In the genomic region with DNA sequence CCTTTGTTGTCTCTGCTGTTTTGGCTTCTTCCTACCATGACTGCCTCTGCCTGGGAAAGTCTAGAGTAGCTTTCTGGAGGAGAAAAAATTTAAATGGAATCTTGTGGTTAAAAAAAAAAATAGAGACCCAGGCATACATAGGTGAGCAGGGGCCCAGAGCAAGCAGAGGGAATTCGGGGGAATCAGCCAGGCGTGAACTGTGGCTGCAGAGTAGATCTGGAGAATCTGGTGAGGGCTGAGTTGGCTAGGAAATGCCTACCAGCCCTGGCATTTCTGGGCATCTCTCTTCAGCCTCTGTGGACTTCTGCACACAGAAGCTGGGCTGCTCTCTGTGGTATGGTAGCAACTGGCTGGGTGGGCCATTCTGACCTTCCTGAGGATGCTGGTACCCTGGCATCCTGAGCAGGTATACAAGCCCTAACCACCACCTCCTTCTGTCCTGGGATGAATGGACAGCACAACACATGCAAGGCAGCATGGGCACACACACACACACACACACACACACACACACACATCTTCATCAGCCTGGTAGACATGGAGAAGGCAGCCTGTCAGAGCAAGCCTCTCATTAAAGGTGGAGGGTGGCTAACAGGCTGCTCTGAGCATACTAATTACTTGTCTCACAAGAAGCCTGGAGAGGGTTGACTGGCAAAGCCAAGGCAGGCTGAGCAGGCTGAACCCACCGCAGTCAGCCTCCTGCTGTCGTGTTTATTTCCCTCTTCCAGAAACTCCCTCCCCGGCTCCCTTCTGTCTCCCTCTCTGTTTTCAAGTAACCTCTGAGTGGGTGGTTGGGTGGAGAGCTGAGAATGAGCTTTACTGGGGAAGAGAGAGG, we compare ENCODE assay signal across 9 mouse cellular contexts. TPM values are rescaled to one million over a fixed set of nuclear protein-coding genes. Genes with fewer than 3 reads are reported as not detected.
DNase-seq lines count a peak whose midpoint lies in the region; ATAC-seq and TF ChIP-seq lines count a peak whose summit lies in the region.
"Had no signal": no experiment of that assay in that cellular context is flagged by ENCODE, and none has a peak within 500 bp of the region (broad histone marks: within the 10 kb centered on the region; RNA-seq: fewer than 3 reads in every experiment).

No protein-coding gene starts in this region.

- peak; percentile 84 for ATAC-seq in embryonic facial prominence, embryonic 14.5 days (ENCODE audit: low read depth)
- peak; percentile 94 for ATAC-seq in hindbrain, postnatal 0 days
- peak; percentile 52; the same call in 1 of the 2 replicates for ATAC-seq in midbrain, embryonic 11.5 days (ENCODE audit: low FRiP score)

- no peak for TF ChIP-seq POLR2A in brain, embryonic 14.5 days (IDR thresholded peaks at IDR 0.05; ENCODE audit: borderline replicate concordance, extremely low read depth, insufficient read depth, insufficient read length, poor library complexity, severe bottlenecking)

- no peak overlapping the region for H3K4me3 ChIP-seq in embryonic facial prominence, embryonic 14.5 days (ENCODE audit: low read depth, low read length)
- no peak overlapping the region for H3K4me3 ChIP-seq in hindbrain, postnatal 0 days (ENCODE audit: low read length)
- no peak overlapping the region for H3K4me3 ChIP-seq in midbrain, embryonic 11.5 days (ENCODE audit: low read depth, low read length)

- peak overlapping the region; percentile 35; the same call in 1 of the 2 replicates for H3K27ac ChIP-seq in embryonic facial prominence, embryonic 14.5 days (replicated peaks; ENCODE audit: low read depth, low read length)
- H3K27ac ChIP-seq in hindbrain, postnatal 0 days = peak overlapping the region; percentile 77
- no peak overlapping the region for H3K27ac ChIP-seq in midbrain, embryonic 11.5 days (ENCODE audit: low read depth, low read length)

- DNase-seq in brain, embryonic 14.5 days (ENCODE audit: low read depth) = peak; percentile 96
- DNase-seq in embryonic facial prominence, embryonic 14.5 days (ENCODE audit: low spot score) = peak; percentile 77
- DNase-seq in hindbrain, postnatal 0 days (ENCODE audit: low spot score) = peak; percentile 71
- peak; percentile 89 for DNase-seq in midbrain, embryonic 11.5 days (ENCODE audit: low spot score, missing footprints)
- no peak for DNase-seq in lung, postnatal 36 days
- DNase-seq in MN1 (ENCODE audit: low spot score) = no peak
- no peak for DNase-seq in liver
- DNase-seq in ovary, postnatal 10 days (ENCODE audit: low spot score) = no peak
- DNase-seq: kidney, adult 8-10 months had no signal

- no peaks in the 10 kb centered on the region for H3K9me3 ChIP-seq in embryonic facial prominence, embryonic 14.5 days (ENCODE audit: control insufficient read depth, low read length)
- no peaks in the 10 kb centered on the region for H3K9me3 ChIP-seq in hindbrain, postnatal 0 days (ENCODE audit: low read length)
- H3K9me3 ChIP-seq in midbrain, embryonic 11.5 days (ENCODE audit: control insufficient read depth, low read length) = no peaks in the 10 kb centered on the region

- H3K36me3 ChIP-seq in embryonic facial prominence, embryonic 14.5 days (ENCODE audit: control insufficient read depth, insufficient read depth, low read length) = no peaks in the 10 kb centered on the region
- no peaks in the 10 kb centered on the region for H3K36me3 ChIP-seq in hindbrain, postnatal 0 days (ENCODE audit: insufficient read depth, low read length)
- no peaks in the 10 kb centered on the region for H3K36me3 ChIP-seq in midbrain, embryonic 11.5 days (ENCODE audit: control insufficient read depth, insufficient read depth, low read length)

- no peak for TF ChIP-seq CTCF in brain, embryonic 14.5 days (IDR thresholded peaks at IDR 0.05; ENCODE audit: borderline replicate concordance, extremely low read depth, insufficient read depth, insufficient read length)
- no peak for TF ChIP-seq CTCF in hindbrain, postnatal 0 days (IDR thresholded peaks at IDR 0.05; ENCODE audit: low read depth)

- H3K9ac ChIP-seq in embryonic facial prominence, embryonic 14.5 days (ENCODE audit: low read depth, low read length) = no peak overlapping the region
- no peak overlapping the region for H3K9ac ChIP-seq in hindbrain, postnatal 0 days (replicated peaks; ENCODE audit: low read length)
- H3K9ac ChIP-seq in midbrain, embryonic 11.5 days (ENCODE audit: low read length) = no peak overlapping the region

- 16% methylated on average over 5 of the region's 5 CpGs for WGBS in embryonic facial prominence, embryonic 14.5 days
- WGBS in hindbrain, postnatal 0 days = 18% methylated on average over 5 of the region's 5 CpGs
- WGBS in midbrain, embryonic 11.5 days = 17% methylated on average over 5 of the region's 5 CpGs

- H3K4me1 ChIP-seq in embryonic facial prominence, embryonic 14.5 days (ENCODE audit: control insufficient read depth, insufficient read depth, low read length) = 0 out of 2 replicates have a peak, but pooled peaks cover 7% of the 10 kb centered on the region
- H3K4me1 ChIP-seq in hindbrain, postnatal 0 days (ENCODE audit: insufficient read depth, low read length) = peaks cover 9% of the 10 kb centered on the region; the same call in 1 of the 2 replicates
- peaks cover 6% of the 10 kb centered on the region for H3K4me1 ChIP-seq in midbrain, embryonic 11.5 days (ENCODE audit: control insufficient read depth, insufficient read depth, low read length)

- no peak overlapping the region for H3K4me2 ChIP-seq in embryonic facial prominence, embryonic 14.5 days (ENCODE audit: low read depth, low read length)
- no peak overlapping the region for H3K4me2 ChIP-seq in hindbrain, postnatal 0 days (ENCODE audit: low read depth, low read length)
- no peak overlapping the region for H3K4me2 ChIP-seq in midbrain, embryonic 11.5 days

- no peaks in the 10 kb centered on the region for H3K27me3 ChIP-seq in embryonic facial prominence, embryonic 14.5 days (replicated peaks; ENCODE audit: control insufficient read depth, insufficient read depth, low read length)
- no peaks in the 10 kb centered on the region for H3K27me3 ChIP-seq in hindbrain, postnatal 0 days (ENCODE audit: insufficient read depth, low read length)
- H3K27me3 ChIP-seq in midbrain, embryonic 11.5 days (ENCODE audit: control insufficient read depth, insufficient read depth, low read length) = no peaks in the 10 kb centered on the region

RNA-seq across cellular contexts. Expression of gene Gm973, which starts 19.1 kb away (rescaled TPM):
- 2.1 and 6.4 TPM in 2 replicates for polyA plus RNA-seq in brain, embryonic 14.5 days (2012; rRNA removed)
- polyA plus RNA-seq in embryonic facial prominence, embryonic 14.5 days (2014; fragmentation: Nextera tagmentation; extraction: Ambion mirVana) = 1.6 and 5.9 TPM in 2 replicates
- 9.7 and 12.5 TPM in 2 replicates for total RNA-seq in hindbrain, postnatal 0 days (2014; rRNA removed)
- polyA plus RNA-seq in hindbrain, postnatal 0 days (2015; fragmentation: Nextera tagmentation; extraction: Ambion mirVana) = 11.9 and 13.9 TPM in 2 replicates
- polyA plus RNA-seq in midbrain, embryonic 11.5 days (2014; fragmentation: Nextera tagmentation; extraction: Ambion mirVana) = 7.0 and 7.1 TPM in 2 replicates

RNA-seq across cellular contexts. Expression of gene Fzd7, which starts 53.0 kb away (rescaled TPM):
- polyA plus RNA-seq in brain, embryonic 14.5 days (2012; rRNA removed) = 8.3 and 10.7 TPM in 2 replicates
- 13.8 and 16.6 TPM in 2 replicates for polyA plus RNA-seq in embryonic facial prominence, embryonic 14.5 days (2014; fragmentation: Nextera tagmentation; extraction: Ambion mirVana)
- 17.2 and 19.9 TPM in 2 replicates for total RNA-seq in hindbrain, postnatal 0 days (2014; rRNA removed)
- polyA plus RNA-seq in hindbrain, postnatal 0 days (2015; fragmentation: Nextera tagmentation; extraction: Ambion mirVana) = 1.4 and 1.8 TPM in 2 replicates
- 5.3 and 6.3 TPM in 2 replicates for polyA plus RNA-seq in midbrain, embryonic 11.5 days (2014; fragmentation: Nextera tagmentation; extraction: Ambion mirVana)

Comparison
In these comparisons a context has a peak if more than half of its experiments do, and no peak if none do; other contexts are left out.
1. DNase-seq: peak in brain, embryonic 14.5 days (single experiment), embryonic facial prominence, embryonic 14.5 days (single experiment), hindbrain, postnatal 0 days (single experiment) and midbrain, embryonic 11.5 days (single experiment); none in lung, postnatal 36 days (single experiment), MN1 (single experiment), liver (single experiment) and ovary, postnatal 10 days (single experiment).
2. Peak in every context shown above with its lines, with median percentiles within 50 percentile points of each other: ATAC-seq.